Mouse (Mus musculus) neural tube, embryonic 14.5 days (tissue): ENCODE data around the gene Igfbpl1. TPM values are rescaled to one million over a fixed set of nuclear protein-coding genes. Genes with fewer than 3 reads are reported as not detected.
A peak's percentile ranks its signal among the peaks of the same experiment; 100 is the strongest.

Experiments
- ATAC-seq: fragments of 200-750 bp; cut with Nextera tagmentation; 2 replicates; pipeline ENCODE4 v1.8.0; 2017; ENCODE audit warnings: low read depth, mild to moderate bottlenecking, moderate TSS enrichment, moderate library complexity
- H3K27ac ChIP-seq: fragments of 300-500 bp; sonication (generic); 2 replicates; pipeline ENCODE4 v1.5.1; 2014; ENCODE audit warnings: low read depth, mild to moderate bottlenecking, control low read depth, low read length, moderate library complexity, mixed read lengths
- H3K27me3 ChIP-seq: fragments of 300-500 bp; sonication (generic); 2 replicates; pipeline ENCODE4 v1.6.1; 2014; ENCODE audit warnings: low read length; ENCODE audit not compliant: control insufficient read depth, insufficient read depth
- H3K36me3 ChIP-seq: fragments of 300-500 bp; sonication (generic); 2 replicates; pipeline ENCODE4 v1.6.1; 2014; ENCODE audit warnings: low read length, mixed read lengths; ENCODE audit not compliant: control insufficient read depth, insufficient read depth
- H3K4me1 ChIP-seq: fragments of 300-500 bp; sonication (generic); 2 replicates; pipeline ENCODE4 v1.6.1; 2014; ENCODE audit warnings: low read length; ENCODE audit not compliant: control insufficient read depth, insufficient read depth
- H3K4me2 ChIP-seq: fragments of 300-500 bp; sonication (generic); 2 replicates; pipeline ENCODE4 v1.6.1; 2014; ENCODE audit warnings: mild to moderate bottlenecking, low read depth, low read length, control low read depth
- H3K4me3 ChIP-seq: fragments of 300-500 bp; sonication (generic); 2 replicates; pipeline ENCODE4 v1.5.1; 2014; ENCODE audit warnings: low read depth, low read length, control low read depth, mixed read lengths
- H3K9ac ChIP-seq: fragments of 300-500 bp; sonication (generic); replicated peaks from 2 replicates; pipeline ENCODE4 v1.6.1; 2014; ENCODE audit warnings: low read depth, mild to moderate bottlenecking, control low read depth, low read length, mixed read lengths
- H3K9me3 ChIP-seq: fragments of 300-500 bp; sonication (generic); 2 replicates; pipeline ENCODE4 v1.6.1; 2016; ENCODE audit warnings: low read length; ENCODE audit not compliant: control insufficient read depth
- WGBS: fragments of 180-500 bp; shearing (Covaris S2); extraction: QIAGEN DNeasy Blood & Tissue Kit; methylation state at CpG from one replicate; pipeline ENCODE4 v1.1.7; 2014; 5-methylcytosine and 5-hydroxymethylcytosine counted together
- polyA plus RNA-seq: library from polyadenylated mRNA; unstranded; fragments of >200 nt; fragmentation: Nextera tagmentation; extraction: Ambion mirVana; gene quantifications from 2 replicates; pipeline ENCODE4 v1.2.1, GENCODE M21; 2014

Gene Igfbpl1
- 55.7 and 75.5 TPM in 2 replicates for polyA plus RNA-seq

GRCm38 (mm10) chr4:45826275-45827040 lies at the start of gene Igfbpl1:
Gene Igfbpl1, minus strand, starts transcription at chr4:45826923.
- H3K4me1 ChIP-seq = peaks cover 39% of the 10 kb centered on the region
- peak within 1 kb of the TSS; percentile 59 for H3K4me3 ChIP-seq
- H3K4me2 ChIP-seq = peak within 1 kb of the TSS; percentile 67
- no peaks in the 10 kb centered on the region for H3K36me3 ChIP-seq
- whole genome bisulfite sequencing = 1% methylated on average over 75 of the region's 91 CpGs
- peak within 1 kb of the TSS; percentile 82 for H3K9ac ChIP-seq
- H3K9me3 ChIP-seq = no peaks in the 10 kb centered on the region
- peak; percentile 67 for ATAC-seq
- H3K27ac ChIP-seq = peak within 1 kb of the TSS; percentile 92
- peaks cover 4% of the 10 kb centered on the region; the same call in 1 of the 2 replicates for H3K27me3 ChIP-seq

- H3K9ac ChIP-seq = no peak overlapping the region
- no peak overlapping the region for H3K27ac ChIP-seq
- no peaks in the 10 kb centered on the region for H3K27me3 ChIP-seq
- no peak for ATAC-seq
- H3K4me1 ChIP-seq = no peaks in the 10 kb centered on the region
- H3K9me3 ChIP-seq = no peaks in the 10 kb centered on the region
- no peaks in the 10 kb centered on the region for H3K36me3 ChIP-seq
- 88% methylated on average over 2 of the region's 2 CpGs for WGBS
- no peak overlapping the region for H3K4me2 ChIP-seq
- no peak overlapping the region for H3K4me3 ChIP-seq
Measured at GRCm38 (mm10) chr4:45872147-45872546, 45.4 kb upstream of the Igfbpl1 start.

- Histone ChIP-seq H3K4me2 (no peak overlapping the region), H3K4me1 (no peaks in the 10 kb centered on the region), H3K9ac (no peak overlapping the region), H3K4me3 (no peak overlapping the region), H3K9me3 (no peaks in the 10 kb centered on the region), H3K27ac (no peak overlapping the region), H3K27me3 (no peaks in the 10 kb centered on the region), H3K36me3 (no peaks in the 10 kb centered on the region)
- no peak for ATAC-seq
- 33% methylated on average over 24 of the region's 24 CpGs for WGBS
Measured at GRCm38 (mm10) chr4:45869021-45869815, 42.5 kb upstream of the Igfbpl1 start.

GRCm38 (mm10) chr4:45867416-45867815 lies 40.7 kb upstream of the Igfbpl1 start:
- no peaks in the 10 kb centered on the region for H3K9me3 ChIP-seq
- no peak overlapping the region for H3K4me3 ChIP-seq
- H3K27ac ChIP-seq = no peak overlapping the region
- H3K4me1 ChIP-seq = no peaks in the 10 kb centered on the region
- 28% methylated on average over 8 of the region's 8 CpGs for WGBS
- no peaks in the 10 kb centered on the region for H3K27me3 ChIP-seq
- H3K9ac ChIP-seq = no peak overlapping the region
- H3K4me2 ChIP-seq = no peak overlapping the region
- no peak for ATAC-seq
- H3K36me3 ChIP-seq = no peaks in the 10 kb centered on the region

GRCm38 (mm10) chr4:45861160-45861559 lies 34.4 kb upstream of the Igfbpl1 start:
- no peak for ATAC-seq
- Histone ChIP-seq H3K9me3 (no peaks in the 10 kb centered on the region), H3K36me3 (no peaks in the 10 kb centered on the region), H3K4me2 (no peak overlapping the region), H3K27ac (no peak overlapping the region), H3K9ac (no peak overlapping the region), H3K4me3 (no peak overlapping the region), H3K4me1 (no peaks in the 10 kb centered on the region), H3K27me3 (no peaks in the 10 kb centered on the region)
- WGBS = 51% methylated on average over 5 of the region's 5 CpGs

- H3K4me2 ChIP-seq = no peak overlapping the region
- no peak overlapping the region for H3K27ac ChIP-seq
- no peak overlapping the region for H3K4me3 ChIP-seq
- H3K27me3 ChIP-seq = no peaks in the 10 kb centered on the region
- ATAC-seq = peak; percentile 71
- H3K4me1 ChIP-seq = no peaks in the 10 kb centered on the region
- WGBS = 49% methylated on average over 19 of the region's 19 CpGs
- H3K9me3 ChIP-seq = no peaks in the 10 kb centered on the region
- H3K36me3 ChIP-seq = no peaks in the 10 kb centered on the region
- H3K9ac ChIP-seq = no peak overlapping the region
Measured at GRCm38 (mm10) chr4:45855803-45856424, 29.2 kb upstream of the Igfbpl1 start.

DNA sequence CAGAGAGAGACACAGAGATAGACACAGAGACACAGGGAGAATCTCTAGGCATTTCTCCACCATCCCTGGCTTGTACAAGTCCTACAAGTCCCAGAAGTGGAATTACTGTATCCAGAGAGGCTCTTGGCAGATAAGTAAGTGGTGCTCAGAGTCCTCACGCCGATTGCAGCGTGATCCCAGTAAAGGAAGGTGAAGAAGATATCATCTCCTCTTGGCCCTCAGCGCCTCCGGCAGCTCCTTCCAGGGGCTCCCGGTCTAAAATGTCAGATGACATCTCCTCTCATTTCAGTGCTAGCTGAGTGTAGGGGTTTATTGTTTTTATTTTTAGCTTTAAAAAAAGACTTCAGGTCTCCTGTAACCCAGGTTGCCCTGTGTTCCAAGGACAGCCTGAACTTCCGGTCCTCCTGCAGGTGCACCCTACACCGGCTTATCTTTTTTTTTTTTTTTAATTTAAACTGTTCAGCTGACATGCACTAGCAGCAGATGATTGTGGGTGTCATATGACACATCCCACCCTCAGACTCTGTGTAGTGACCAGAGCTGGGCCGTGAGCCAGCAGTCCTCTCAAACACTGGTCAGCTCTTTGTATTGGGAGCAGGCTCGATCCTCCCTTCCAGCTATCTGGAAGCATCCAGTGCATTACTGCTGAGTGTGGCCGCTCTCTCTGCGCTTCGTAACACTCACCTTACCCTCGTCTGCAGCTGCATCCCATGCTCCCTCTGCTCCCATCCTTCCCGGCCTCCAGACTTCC lies 26.9 kb upstream of the Igfbpl1 start:
- H3K4me3 ChIP-seq = no peak overlapping the region
- WGBS = 83% methylated on average over 15 of the region's 15 CpGs
- no peak overlapping the region for H3K9ac ChIP-seq
- no peaks in the 10 kb centered on the region for H3K4me1 ChIP-seq
- H3K4me2 ChIP-seq = no peak overlapping the region
- no peak overlapping the region for H3K27ac ChIP-seq
- ATAC-seq = no peak
- no peaks in the 10 kb centered on the region for H3K36me3 ChIP-seq
- H3K27me3 ChIP-seq = no peaks in the 10 kb centered on the region
- no peaks in the 10 kb centered on the region for H3K9me3 ChIP-seq

DNA sequence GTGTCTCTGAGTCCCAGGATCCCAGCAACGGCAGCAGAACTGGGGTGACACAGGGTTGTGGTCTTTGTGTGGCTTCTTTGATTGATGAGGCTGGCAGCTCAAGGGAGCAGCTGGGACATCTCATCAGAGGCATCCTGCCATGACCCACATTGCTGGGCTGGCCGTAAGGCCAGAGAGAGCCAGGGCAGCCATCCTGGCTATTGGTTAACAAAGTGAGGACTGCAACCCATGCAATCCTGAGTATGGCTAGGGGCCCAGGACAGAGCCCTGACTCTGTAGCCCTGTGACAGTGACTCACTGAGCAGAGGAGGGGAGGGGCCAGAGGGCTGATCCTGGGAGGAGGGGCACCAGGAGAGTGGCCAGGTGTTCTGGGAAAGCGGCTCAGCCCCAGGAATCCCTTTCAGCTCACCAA lies 24.9 kb upstream of the Igfbpl1 start:
- H3K4me3 ChIP-seq = no peak overlapping the region
- H3K36me3 ChIP-seq = no peaks in the 10 kb centered on the region
- 0 out of 2 replicates have a peak, but pooled peaks have one; percentile 50 for ATAC-seq
- 13% methylated on average over 3 of the region's 3 CpGs for WGBS
- H3K4me1 ChIP-seq = no peaks in the 10 kb centered on the region
- H3K4me2 ChIP-seq = no peak overlapping the region
- H3K27ac ChIP-seq = no peak overlapping the region
- no peak overlapping the region for H3K9ac ChIP-seq
- H3K27me3 ChIP-seq = no peaks in the 10 kb centered on the region
- H3K9me3 ChIP-seq = no peaks in the 10 kb centered on the region
